Mouse (Mus musculus) T-helper 17 cell (primary cell): ENCODE data around the gene Sbf2.
"Not testable (repeated sequence)": the region's sequence is repeated elsewhere in the genome, so short reads cannot be mapped to it uniquely, and the experiment has no call there.

Source experiments
- in situ Hi-C, 2 experiments: fragments of 300-600 bp; cut with MboI, MseI; formaldehyde crosslinking; loops; 1 replicate in 1 of 2; 2 replicates in 1 of 2; pipeline ENCODE4 v1.15.1; 2025; ENCODE audit warnings: high pct_unique_total_duplicates in 2 of 2

Gene Sbf2

DNA sequence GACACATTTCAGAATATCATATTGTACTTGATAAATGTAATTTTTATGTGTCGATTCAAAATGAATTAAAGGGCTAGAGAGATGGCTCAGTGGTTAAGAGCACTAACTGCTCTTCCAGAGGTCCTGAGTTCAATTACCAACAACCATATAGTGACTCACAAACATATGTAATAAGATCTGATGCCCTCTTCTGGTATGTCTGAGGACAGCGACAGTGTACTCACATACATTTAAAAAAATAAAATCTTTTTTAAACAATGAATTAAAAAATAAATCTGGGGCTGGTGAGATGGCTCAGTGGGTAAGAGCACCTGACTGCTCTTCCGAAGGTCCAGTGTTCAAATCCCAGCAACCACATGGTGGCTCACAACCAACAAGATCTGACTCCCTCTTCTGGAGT is 20.7 kb downstream of the Sbf2 start:
- in situ Hi-C loops: not testable (repeated sequence)

DNA sequence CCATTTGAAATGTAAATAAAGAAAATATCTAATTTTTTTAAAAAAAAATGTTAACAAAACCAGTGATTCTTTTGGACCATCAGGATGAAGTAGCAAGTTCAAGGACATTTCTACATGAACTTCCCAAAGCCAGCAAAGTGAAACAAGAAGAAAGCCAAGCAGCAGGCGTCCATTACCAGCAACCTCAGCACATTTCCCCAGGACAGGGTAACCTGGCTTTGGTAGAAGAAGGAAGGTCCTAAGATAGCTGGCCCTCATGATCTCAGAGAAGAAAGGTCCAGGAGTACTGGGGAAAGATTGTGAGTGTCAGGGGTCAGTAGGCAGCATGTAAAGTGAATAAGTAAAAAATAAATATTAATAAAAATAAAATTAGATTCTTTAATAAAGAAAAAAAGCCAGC is 27.0 kb downstream of the Sbf2 start:
- in situ Hi-C loops: no loop called here

DNA sequence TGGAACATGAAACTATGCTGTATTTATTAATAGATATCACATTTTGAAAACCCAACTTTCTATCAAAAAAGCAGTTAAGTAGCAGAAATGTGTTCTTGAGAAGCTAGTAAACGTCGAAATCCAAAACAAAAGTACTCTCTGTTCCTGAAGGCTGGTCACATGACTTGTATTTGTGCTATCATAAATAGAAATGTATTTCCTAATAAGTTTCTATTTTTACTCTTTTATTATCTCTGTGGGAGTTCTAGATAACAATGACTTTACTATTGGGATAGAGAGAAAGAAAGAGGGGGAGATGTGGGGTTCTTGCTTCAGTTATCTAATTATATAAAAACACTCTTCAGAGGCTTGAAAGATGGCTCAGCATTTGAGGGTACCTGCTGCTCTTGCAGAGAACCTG is 29.5 kb downstream of the Sbf2 start:
- in situ Hi-C loops: no loop called here

DNA sequence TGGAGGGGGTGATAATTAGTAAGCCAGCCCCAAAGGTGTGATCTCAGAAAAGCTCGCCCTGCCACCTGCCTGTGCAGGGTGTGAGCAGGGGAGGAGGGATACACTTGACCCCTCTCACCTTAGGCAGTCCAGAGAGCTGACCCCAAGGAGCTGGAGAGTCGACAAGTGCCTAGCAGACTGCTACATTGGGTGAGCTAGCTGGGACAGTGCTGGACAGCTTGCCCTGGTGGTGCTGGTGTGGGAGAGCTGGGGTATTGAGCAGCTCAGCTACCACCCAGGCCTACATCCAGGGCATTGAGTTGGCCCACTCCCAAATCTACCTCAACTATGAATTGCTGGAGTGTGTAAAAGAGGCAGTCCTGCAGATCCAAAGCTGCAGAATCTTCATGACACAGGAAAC is 30.6 kb downstream of the Sbf2 start:
- in situ Hi-C loops: no loop called here

DNA sequence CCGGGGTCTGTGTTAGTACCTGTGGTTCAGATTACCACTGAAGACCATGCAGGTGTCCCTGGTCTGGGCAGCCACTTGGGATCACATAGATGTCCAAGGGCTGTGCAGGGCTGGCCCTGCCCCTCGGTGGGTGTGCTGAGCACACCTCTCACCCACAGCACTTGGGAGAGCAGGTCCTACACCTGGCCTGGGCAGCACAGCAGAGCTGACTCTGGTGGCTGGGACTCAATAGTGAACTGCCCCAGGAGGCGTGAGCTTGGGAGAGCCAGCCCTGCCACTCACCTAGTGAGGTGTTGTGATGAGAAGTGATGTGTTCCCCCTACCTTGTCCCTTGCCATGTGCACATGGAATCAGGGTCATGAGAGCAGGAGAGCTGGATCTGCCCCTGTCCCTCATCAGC is 31.0 kb downstream of the Sbf2 start:
- in situ Hi-C loops: no loop called here

DNA sequence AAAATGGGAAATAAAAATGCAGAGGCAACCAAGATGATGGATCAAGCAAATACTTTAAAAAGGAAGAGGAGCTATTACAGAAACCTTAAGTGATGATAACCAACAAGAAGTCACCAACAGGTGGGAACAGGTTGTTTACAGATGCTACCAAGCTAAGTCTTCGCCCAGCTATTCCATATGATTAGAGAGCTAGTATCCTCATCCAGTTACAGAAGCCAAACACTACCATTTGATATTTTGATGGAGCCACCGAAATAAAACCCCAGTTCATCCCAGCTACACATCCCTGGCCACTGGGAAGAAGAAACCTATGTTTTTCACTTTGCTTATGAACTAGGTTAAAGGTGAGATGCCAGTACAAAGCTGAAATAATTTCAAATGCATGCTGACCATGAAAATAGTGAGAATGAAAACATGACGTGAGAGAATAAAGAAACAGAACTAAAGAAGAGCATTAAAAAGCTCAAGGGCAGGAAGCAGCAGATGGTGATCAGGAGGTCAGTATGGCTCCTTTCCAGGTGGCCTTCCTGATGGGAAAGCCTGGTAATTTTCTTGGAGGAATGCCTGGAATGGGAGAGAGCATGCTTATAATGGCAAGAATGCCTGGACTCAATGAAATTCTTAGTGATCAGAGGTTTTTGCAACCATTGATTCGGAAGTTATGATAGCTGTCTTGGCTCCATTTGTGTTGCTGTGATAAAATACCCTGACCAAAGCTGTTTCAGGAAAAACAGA is 48.7 kb downstream of the Sbf2 start:
- in situ Hi-C loops: no loop called here

DNA sequence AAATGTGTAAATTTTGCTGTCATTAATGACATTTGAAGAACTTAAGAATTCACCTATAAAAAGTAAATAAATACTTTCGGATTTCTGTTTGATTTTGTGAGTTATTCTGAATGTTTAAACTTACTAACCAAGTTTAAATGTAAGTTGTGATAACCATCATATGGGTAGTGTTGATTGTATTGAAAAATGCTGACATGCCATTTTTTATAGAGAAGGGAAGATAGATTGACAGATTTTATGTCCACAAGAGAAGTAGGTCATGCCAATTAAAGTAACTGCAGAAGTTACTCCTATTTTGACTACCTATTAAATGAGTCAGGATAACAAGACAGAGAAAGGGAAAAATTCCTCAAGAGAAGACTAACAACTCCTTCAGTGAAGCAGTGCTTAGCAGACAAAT is 53.1 kb downstream of the Sbf2 start:
- in situ Hi-C loops: no loop called here

DNA sequence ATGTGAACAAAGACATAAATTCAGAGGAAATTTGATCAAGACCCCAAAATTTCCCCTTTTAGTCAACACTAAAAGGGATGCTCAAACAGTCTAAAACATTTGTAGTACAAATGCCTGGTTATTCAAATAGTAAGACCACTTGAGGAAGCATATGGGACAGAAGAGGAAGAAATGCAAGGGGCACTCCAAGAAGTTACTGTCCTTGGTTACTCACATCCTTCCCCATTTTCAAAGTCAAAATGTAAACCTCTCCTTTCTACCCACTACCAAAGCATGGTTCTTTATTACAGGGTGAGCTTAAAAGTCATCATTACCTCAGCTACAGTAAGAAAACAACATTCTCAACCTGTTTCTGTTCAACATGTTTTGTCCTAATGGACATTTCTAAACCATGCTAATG is 57.7 kb downstream of the Sbf2 start:
- in situ Hi-C loops: no loop called here

DNA sequence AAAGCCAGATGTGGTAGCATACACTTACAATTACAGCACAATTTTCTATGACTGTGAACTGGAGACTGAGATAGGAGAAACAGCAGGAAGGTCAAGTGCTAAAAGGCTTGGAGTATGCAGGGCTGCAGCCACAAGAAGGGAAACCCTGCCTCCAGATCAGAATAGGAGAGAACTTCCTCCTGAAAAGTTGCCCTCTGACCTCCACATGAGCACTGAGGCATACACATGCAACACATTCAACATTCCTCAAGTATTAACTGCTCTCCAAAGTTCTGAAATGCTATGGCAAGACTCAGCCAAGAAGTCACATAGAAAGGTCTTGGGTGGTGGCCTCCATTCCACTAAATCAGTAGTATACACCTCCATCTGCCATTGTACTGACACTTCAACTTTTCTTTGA is 58.5 kb downstream of the Sbf2 start:
- in situ Hi-C loops: no loop called here

DNA sequence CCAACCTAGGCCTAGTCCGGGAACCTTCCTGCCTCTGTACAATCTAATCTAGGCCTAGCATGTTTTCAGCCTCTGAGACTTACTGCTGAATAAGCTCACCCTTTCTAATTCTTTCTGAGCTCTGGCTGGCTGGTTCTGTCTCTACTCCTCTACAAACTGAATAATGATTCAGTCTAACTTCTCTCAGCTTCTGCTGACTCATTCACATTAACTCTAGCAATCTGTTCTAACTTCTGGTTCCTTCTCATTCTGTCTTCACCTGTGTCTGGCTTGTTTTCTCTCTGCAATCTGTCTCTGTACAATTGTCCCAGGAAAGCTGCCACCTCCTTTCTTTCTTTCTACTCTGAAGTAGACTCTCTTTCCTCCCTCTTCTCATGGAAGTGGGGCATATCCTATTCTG is 59.5 kb downstream of the Sbf2 start:
- in situ Hi-C loops: no loop called here

DNA sequence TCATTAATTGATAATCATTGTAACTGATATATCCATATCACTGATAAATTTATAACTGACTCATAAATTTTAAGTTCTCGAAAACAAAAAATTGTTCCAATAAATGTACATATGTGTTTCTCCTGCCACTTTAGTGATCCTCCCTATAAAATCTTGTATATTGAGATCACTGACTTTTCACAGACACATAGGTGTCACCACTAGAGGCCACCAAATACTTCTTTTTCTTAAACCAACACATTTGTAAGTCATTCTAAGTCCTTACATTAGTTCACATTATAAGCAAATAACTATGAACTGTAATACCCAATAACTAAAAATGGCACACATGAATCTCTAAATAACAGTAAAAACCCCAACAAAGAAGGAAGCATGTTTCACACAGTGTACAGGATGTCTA is 66.5 kb downstream of the Sbf2 start:
- in situ Hi-C loops: loop anchor here in 1 of 2 experiments (5.0 kb wide), 1 partner anchor 79 kb away; the partner anchor contains the start of gene Adm

DNA sequence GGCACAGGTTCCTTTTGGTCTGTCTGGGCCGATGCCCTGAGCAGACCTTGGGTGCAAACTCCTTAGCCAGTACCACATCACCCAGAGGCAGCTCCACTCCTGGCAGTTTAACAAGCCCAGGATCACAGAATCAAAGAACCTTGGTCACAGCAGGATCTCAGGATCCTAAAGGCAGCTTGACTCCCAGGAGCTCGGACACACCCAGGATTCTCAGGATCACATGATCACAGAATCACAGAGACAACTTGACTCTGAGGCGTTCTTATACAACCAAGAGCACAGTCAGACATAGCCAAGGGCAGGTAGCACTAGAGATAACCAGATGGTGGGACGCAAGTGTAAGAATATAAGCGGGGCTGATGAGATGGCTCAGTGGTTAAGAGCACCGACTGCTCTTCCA is 71.4 kb downstream of the Sbf2 start:
- in situ Hi-C loops: loop anchor here in 1 of 2 experiments (5.0 kb wide), 1 partner anchor 264 kb away; no protein-coding TSS in a partner anchor

DNA sequence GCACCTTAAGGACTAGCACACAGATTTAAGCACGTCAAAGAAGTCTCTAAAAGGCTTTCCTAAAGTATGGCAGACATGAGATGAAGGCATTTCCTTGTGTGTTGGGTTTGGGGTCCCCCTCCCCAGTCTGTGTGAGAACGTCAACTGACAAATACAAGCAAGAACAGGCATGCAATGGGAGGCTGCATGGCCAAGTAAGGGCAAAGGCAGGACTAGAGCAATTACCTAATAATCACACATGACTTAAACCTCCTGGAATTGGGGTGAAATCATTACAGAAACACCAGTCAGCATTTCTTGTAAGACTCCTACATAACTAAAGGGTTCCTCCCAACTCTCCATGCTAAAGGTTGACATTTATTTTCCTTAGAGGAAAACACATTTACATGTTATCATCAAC is 75.5 kb downstream of the Sbf2 start:
- in situ Hi-C loops: no loop called here

DNA sequence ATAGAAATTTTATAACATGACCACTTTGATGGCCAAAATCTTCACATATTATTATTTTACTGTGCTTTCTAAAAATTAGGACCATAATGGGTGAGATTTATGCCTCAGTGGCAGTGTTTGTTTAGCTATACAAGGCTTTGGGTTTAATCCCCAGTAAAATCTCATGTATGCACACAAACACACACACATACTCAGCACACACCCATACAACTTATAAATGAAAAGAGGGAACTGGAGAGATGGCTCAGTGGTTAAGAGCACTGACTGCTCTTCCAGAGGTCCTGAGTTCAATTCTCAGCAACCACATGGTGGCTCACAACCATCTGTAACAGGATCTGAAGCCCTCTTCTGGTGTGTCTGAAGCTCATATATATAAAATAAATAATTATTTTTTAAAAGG is 84.4 kb downstream of the Sbf2 start:
- in situ Hi-C loops: not testable (repeated sequence)

DNA sequence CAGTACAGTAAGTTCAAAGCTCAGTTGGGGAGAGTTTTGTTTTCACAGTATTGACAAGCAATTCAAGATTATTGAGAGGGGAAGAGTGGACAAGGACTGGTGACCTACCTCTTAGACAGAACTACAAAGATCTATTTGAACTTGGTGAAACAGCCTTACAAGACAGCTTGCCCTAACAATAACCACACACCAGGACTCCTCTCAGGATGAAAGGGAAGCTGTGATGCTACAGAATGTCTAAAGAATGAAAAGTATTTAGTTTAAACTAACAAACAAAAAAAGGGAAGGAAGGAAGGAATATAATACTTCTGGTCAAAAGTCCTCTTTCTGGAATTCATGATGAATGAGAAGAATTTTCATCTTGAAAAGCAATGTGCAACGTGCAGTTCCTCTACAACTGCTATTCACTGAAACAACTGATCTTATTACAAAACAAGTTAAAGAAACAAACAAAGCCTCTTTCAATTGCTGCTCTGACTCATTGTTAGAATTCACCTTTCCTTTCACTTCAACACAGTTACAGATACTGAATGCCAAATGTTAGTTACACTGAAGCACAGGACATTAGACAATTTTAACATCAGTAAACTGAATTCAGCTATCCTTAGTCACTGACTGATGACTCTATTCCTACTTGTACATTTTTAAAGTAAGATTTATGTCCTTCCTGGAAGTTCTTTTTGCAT is 89.5 kb downstream of the Sbf2 start:
- in situ Hi-C loops: no loop called here

DNA sequence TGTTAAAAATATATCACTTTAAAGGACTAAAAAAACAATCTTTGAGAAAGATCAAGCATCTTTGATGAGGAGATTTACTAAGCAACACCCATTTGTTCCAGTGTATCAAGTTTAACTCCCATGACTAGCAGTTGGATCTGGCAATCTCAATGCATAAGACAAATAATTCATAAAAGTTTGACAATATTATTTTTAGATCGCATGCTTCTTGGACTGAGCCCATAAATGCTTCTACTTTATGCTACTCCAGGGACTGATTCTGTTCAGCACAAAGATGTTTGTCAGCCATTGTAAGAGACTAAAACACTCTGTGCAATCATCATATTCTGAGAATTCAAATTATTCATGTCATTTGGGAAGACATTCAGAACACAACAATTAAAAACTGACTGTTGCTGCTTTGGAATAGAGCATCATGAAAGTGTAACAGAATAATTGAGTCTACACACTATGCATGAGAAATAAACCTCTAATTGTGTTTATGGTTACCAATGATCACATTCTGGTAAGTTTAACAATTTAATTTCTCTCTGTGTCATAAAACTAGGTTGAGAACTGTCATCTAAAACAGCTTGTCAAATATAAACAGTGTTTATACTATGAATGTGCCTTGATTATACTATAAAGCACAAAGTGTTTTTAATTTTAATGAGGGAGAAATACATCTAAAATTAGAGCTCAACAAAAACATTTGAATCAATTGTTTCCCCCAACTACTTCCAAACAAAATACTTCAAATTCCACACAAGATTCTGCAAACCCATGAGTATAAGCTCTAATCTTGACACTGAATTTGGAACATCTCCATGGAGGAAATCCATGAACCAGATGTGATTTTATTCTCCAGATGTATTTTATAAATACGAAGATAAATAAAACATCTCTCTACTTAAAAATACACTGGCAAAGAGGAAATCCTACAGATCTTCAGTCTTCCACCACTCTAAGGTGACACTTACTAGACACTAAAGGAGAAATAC is 98.2 kb downstream of the Sbf2 start:
- in situ Hi-C loops: no loop called here

DNA sequence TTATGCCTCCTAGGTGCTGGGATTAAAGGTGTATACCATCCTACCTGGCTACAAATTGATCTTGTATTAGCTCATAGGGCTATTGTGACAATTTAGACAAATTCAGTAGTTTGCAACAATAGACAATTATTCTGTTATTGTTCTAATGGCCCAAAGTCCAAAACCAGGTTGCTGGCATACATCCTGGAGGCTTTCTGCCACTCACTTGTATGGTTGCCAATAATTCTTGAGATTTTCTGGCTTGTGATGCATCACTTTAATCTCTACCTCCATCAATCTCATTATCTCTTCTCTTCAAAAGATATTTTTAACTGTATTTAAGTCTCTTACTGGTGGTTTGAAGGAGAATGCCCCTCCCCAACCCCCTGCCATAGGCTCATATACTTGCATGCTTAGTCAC is 100.6 kb downstream of the Sbf2 start:
- in situ Hi-C loops: no loop called here

DNA sequence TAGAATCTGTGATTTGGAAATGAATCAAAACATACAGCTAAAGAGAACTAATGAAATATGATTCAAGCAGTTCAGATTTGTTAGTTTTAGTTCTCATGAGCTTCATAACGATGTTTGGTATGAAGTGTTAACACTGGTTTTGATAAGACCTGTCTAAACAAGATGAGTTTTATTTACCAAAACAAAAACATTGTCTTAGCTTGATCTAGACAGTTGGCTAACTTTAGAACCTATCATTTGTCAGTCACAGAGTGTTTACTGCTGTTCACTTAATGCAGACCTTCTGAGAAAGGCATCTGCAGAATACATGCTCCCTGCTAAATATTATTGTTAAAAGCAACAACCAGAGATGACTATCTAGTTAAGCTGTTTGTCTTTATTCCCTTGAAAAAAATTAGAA is 116.1 kb downstream of the Sbf2 start:
- in situ Hi-C loops: loop anchor here in 1 of 2 experiments (10.0 kb wide), 1 partner anchor 364 kb away; no protein-coding TSS in a partner anchor

DNA sequence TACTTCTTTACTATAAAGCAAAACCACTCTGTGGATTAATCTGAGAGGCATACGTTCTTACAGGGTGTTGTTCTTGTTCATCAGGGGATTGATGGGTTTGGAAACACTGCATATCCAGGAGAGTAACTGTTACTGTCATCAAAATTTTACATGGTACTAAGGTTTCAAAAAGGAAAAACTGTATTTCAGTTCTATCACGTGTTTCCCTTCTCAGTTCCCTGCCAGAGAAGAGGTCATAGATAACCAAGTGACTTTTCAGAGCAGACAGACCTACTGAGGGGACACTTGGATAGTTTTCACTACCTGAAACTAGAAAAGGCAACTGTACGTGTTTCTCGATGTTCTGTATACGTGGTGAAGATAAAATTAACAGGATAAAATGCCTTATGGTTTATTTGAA is 123.7 kb downstream of the Sbf2 start:
- in situ Hi-C loops: loop anchor here in 1 of 2 experiments (10.0 kb wide), 1 partner anchor 356 kb away; no protein-coding TSS in a partner anchor

DNA sequence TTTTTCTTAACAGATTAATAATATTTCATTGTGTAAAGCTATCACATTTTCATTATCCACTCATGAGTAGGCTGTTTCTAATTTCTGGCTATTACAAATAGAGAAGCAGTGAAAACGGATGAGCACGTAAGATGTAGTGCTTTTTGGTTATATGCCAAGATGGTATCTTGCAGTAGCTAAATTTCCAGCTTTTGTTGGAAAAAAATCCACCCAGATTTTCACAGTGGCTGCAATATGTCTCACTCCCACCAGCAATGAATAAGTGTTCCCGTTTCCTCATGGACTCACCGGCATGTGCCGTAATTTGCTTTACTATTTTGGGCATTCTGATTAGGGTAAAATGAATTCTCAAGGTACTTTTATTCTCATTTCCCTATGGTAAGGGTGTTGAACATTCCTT is 129.7 kb downstream of the Sbf2 start:
- in situ Hi-C loops: no loop called here

DNA sequence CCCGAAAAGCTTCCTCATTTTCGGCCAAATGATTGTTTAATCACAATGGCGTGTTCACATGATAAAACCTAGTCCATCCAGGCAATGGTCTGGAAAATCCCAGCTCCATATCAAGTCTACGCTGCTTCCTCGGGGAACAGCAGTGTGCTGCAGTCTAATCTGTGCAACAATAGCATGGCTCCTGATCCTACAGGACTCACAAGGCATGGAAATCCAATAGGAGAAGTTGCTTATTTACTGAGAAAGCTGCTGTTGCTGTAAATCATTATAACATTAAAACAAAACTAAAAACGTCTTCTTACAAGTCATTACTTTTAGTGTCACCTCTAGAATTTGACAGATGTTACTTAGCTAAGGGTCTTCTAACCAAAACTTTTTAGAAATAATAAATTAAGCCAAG is 143.7 kb downstream of the Sbf2 start:
- in situ Hi-C loops: no loop called here

DNA sequence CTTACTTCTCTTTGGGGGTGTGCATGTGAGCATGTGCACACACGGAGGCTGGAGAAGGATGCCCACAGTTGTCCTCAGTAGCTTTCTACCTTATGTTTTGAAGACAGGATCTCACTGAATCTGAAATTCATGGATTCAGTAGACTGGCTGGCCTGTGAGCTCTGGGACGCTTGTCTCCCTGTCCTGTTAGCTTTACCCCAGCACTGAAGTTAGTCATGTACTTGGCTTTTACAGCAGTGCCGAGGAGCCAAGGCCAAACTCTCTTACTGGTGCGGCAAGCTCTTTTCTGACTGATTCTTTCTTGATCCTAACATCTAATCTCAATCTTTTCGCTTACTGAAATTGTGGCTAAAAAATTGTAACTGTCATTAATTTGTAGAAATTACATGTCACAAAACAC is 151.3 kb downstream of the Sbf2 start:
- in situ Hi-C loops: no loop called here
